Mouse (Mus musculus): Measurements from ENCODE around the gene Tmem129. TPM values are rescaled to one million over a fixed set of nuclear protein-coding genes. Genes with fewer than 3 reads are reported as not detected.

Tmem129 gene
- total RNA-seq (2021): 10 to 100 TPM; 21.4 to 22.4 TPM
- long read RNA-seq, transcript Tmem129-201 (4 exons, 2,828 nt): major isoform, 17 of 30 reads
- long read RNA-seq, transcript Tmem129-203 (4 exons, 2,369 nt): minor isoform, 6 of 30 reads
- long read RNA-seq, partial matches to known transcripts: 2 of 30 reads
- long read RNA-seq, other reads (novel, unspliced or antisense): 5 of 30 reads

- peak; percentile 95 to 97 for DNase-seq (ENCODE audit: low spot score in 2 of 2)
These were observed at the start of gene Tmem129, which contains the start of gene Tacc3 for GRCm38 (mm10) chr5:33657787-33658663. Gene Tmem129, minus strand, starts transcription at chr5:33658416. Gene Tacc3, plus strand, starts transcription at chr5:33658128.

- DNase-seq (ENCODE audit: low spot score in 2 of 2): no peak
These were observed 48.9 kb upstream of the Tmem129 start for GRCm38 (mm10) chr5:33707163-33707562.

- DNase-seq (ENCODE audit: low spot score in 2 of 2): no peak
These were observed 48.1 kb upstream of the Tmem129 start for GRCm38 (mm10) chr5:33706350-33706629.

- peak; percentile 59 to 66 for DNase-seq (ENCODE audit: low spot score in 2 of 2)
These were observed 47.6 kb upstream of the Tmem129 start for GRCm38 (mm10) chr5:33705612-33706349.

GRCm38 (mm10) chr5:33704945-33705611, 46.9 kb upstream of the Tmem129 start:
- DNase-seq (ENCODE audit: low spot score in 2 of 2): peak; percentile 65 to 72

GRCm38 (mm10) chr5:33703999-33704398, 45.8 kb upstream of the Tmem129 start:
- peak in 1 of 2 experiments; percentile 59 for DNase-seq (ENCODE audit: low spot score in 2 of 2)

GRCm38 (mm10) chr5:33701832-33702231, 43.6 kb upstream of the Tmem129 start:
- no peak for DNase-seq (ENCODE audit: low spot score in 2 of 2)

- DNase-seq (ENCODE audit: low spot score in 2 of 2): no peak
These were observed 41.8 kb upstream of the Tmem129 start for GRCm38 (mm10) chr5:33700010-33700409.

- DNase-seq (ENCODE audit: low spot score in 2 of 2): no peak
These were observed 40.5 kb upstream of the Tmem129 start for GRCm38 (mm10) chr5:33698669-33699068.

- DNase-seq (ENCODE audit: low spot score in 2 of 2): peak; percentile 63 to 78
These were observed 39.8 kb upstream of the Tmem129 start for GRCm38 (mm10) chr5:33697947-33698512.

- no peak for DNase-seq (ENCODE audit: low spot score in 2 of 2)
These were observed 39.3 kb upstream of the Tmem129 start for GRCm38 (mm10) chr5:33697534-33697933.

- no peak for DNase-seq (ENCODE audit: low spot score in 2 of 2)
These were observed 38.2 kb upstream of the Tmem129 start for GRCm38 (mm10) chr5:33696430-33696829.

GRCm38 (mm10) chr5:33695718-33696121, 37.5 kb upstream of the Tmem129 start:
- DNase-seq (ENCODE audit: low spot score in 2 of 2): no peak

- DNase-seq (ENCODE audit: low spot score in 2 of 2): peak; percentile 71 to 81
These were observed 36.9 kb upstream of the Tmem129 start for GRCm38 (mm10) chr5:33694848-33695717.

GRCm38 (mm10) chr5:33694461-33694847, 36.2 kb upstream of the Tmem129 start:
- DNase-seq (ENCODE audit: low spot score in 2 of 2): no peak

GRCm38 (mm10) chr5:33692393-33692792, 34.2 kb upstream of the Tmem129 start:
- DNase-seq (ENCODE audit: low spot score in 2 of 2): no peak

GRCm38 (mm10) chr5:33689852-33690645, 31.8 kb upstream of the Tmem129 start:
- peak in 1 of 2 experiments; percentile 13 for DNase-seq (ENCODE audit: low spot score in 2 of 2)

GRCm38 (mm10) chr5:33689221-33689844, 31.1 kb upstream of the Tmem129 start:
- peak in 1 of 2 experiments; percentile 57 for DNase-seq (ENCODE audit: low spot score in 2 of 2)

Measured in layer of hippocampus, postnatal 10 days (tissue).